Mouse (Mus musculus) CD8-positive naive resting alpha-beta T cell, adult 57 days (primary cell): Measurements from ENCODE around the gene Pax8. TPM values are rescaled to one million over a fixed set of nuclear protein-coding genes. Genes with fewer than 3 reads are reported as not detected.

Experiments
- total RNA-seq: library from RNA; stranded (reverse); gene quantifications from one replicate; pipeline ENCODE4 v1.2.4, GENCODE M21; 2023

Gene Pax8
- not detected for total RNA-seq

GRCm38 (mm10) chr2:24475420-24475819 lies at the start of gene Pax8:
Gene Pax8, minus strand, starts transcription at chr2:24475599.

Other genes with a start within 250 kb of the Pax8 start
- not detected for gene Il1f5, start 198.6 kb downstream of the Pax8 start, total RNA-seq
- gene Il1f10, start 184.4 kb downstream of the Pax8 start, total RNA-seq, result not detected
- gene Il1rn, start 138.7 kb downstream of the Pax8 start, total RNA-seq, result 0.52 TPM
- 164 TPM for gene Psd4, start 108.0 kb downstream of the Pax8 start, total RNA-seq